Mouse (Mus musculus): ENCODE measurements at regions not wholly inside any gene's neighbourhood (a gene's known extent, or its start where the extent isn't known, plus 50 kb on each side); places are given as distances from the start of the nearest gene placed in this dataset.
A peak's percentile ranks its signal among the peaks of the same experiment; 100 is the strongest.
"Not testable (repeated sequence)": the region's sequence is repeated elsewhere in the genome, so short reads cannot be mapped to it uniquely, and the experiment has no call there.

DNA sequence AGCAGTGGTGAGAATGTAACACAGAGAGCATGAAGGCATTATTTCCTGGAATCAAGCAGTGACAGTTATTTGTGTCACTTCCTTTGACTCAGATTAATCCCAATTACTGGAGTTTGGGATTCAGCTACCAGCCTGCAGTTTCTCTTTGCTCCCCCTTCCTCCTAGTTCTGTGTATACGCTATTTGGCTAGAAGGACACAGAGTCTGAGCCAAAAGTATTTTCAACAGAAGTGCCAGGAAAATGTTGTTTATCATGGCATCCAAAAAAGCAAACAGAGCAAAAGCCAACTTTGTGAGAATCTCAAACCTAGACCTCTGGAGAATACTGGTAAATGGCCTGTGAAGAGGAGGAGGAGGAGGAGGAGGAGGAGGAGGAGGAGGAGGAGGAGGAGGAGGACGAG is 600.4 kb downstream of the Crisp4 start:
- ATAC-seq (replicated peaks in 1 of 2; ENCODE audit: insufficient read depth in 1 of 2, low FRiP score in 2 of 2, low TSS enrichment in 1 of 2, low read depth in 1 of 2, poor library complexity in 2 of 2, severe bottlenecking in 2 of 2) = no peak

DNA sequence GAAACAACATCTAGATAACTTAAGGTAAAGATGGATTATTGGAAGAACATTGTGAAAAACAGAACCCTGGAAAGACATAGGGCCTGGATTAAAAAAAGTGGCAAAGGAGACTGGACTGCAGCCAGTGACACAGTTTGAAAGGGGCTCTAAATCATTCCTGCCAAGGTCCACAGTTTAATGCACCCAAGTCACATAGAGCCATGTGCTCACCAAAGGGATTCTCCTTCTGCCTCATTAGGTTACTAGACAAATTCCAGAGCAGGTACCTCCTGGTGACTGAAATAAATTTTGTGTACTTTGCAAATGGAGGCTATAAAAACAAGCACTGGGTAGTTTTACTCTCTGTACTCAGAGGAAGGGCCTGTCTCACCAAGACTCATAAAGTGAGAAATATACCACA is 607.5 kb downstream of the Crisp4 start:
- no peak for ATAC-seq (replicated peaks in 1 of 2; ENCODE audit: insufficient read depth in 1 of 2, low FRiP score in 2 of 2, low TSS enrichment in 1 of 2, low read depth in 1 of 2, poor library complexity in 2 of 2, severe bottlenecking in 2 of 2)

DNA sequence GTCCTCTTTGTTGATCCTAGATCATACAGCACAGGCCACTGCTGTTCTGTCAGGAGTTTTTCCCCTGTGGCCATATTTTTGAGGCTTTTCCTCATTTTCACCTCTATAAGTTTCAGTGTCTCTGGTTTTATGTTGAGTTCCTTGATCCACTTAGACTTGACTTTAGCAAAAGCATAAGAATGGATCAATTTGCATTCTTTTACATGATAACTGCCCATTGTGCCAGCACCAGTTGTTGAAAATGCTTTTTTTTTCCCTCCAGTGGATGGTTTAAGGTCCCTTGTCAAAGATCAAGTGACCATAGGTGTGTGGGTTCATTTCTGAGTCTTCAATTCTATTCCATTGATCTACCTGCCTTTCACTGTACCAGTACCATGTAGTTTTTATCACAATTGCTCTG is 614.4 kb downstream of the Crisp4 start:
- ATAC-seq (replicated peaks in 1 of 2; ENCODE audit: insufficient read depth in 1 of 2, low FRiP score in 2 of 2, low TSS enrichment in 1 of 2, low read depth in 1 of 2, poor library complexity in 2 of 2, severe bottlenecking in 2 of 2) = not testable (repeated sequence)

DNA sequence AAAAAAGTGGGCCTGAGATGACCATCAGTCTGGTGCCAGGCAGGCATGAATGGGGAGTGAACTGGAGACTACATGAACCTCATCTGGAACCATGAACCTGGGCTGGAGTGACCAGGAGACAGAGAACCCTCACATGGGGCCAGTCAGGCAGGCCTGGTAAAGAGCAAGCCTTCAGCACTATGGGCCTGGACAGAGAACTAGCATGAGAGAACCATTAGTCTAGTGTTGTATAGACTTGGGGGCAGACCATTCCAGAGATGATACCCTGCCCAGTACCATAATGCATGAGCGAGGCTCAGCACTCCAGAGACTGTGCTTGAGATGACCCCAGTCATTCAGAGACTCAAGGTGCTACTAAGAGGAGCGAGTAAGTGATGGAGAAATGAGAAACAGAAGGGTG is 625.6 kb downstream of the Crisp4 start:
- no peak for ATAC-seq (replicated peaks in 1 of 2; ENCODE audit: insufficient read depth in 1 of 2, low FRiP score in 2 of 2, low TSS enrichment in 1 of 2, low read depth in 1 of 2, poor library complexity in 2 of 2, severe bottlenecking in 2 of 2)

DNA sequence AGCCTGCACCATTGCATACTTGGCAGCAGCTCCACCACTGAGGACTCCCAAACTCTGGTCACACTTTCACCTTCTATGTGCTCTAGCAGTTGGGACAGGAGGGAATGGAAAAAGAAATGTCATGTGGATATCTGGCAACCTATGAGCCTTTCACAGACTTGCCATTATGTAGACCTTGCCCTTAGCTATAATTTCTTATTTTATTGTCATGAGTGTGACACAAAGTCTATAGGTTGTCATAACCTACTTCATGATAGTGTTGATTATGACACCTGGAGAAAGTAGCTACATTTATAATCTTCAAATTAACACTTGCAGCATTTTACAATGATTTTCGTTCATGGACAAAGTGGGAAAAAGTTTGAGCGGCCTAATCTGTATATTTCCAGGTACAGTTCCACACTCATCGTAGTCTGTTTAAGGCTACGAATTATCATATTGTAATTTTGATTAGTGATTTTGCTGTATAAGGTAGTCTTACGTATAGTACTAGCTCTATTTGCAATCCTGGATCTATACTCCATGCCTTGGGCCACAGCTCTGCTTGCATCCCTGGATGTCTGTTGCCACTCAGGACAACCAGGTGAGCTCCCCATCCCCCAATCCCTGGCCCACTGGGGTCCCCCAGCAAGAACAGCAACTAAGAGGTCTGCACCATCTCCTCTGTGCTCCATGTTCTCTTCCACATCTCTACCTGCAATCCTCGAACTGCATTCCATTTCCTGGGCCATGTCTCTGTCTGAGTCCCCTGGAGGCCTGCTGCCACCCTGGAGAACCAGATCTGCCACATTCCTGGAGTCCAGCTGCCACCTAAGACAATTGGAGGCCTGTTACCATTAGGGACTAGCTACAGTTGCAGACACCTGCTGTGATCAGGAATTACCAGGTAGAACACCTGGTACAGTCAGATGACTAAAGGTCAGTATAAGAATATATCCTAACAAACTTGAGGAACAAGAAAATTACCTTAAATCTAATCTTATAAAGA is 639.3 kb downstream of the Crisp4 start:
- no peak for ATAC-seq (replicated peaks in 1 of 2; ENCODE audit: insufficient read depth in 1 of 2, low FRiP score in 2 of 2, low TSS enrichment in 1 of 2, low read depth in 1 of 2, poor library complexity in 2 of 2, severe bottlenecking in 2 of 2)

DNA sequence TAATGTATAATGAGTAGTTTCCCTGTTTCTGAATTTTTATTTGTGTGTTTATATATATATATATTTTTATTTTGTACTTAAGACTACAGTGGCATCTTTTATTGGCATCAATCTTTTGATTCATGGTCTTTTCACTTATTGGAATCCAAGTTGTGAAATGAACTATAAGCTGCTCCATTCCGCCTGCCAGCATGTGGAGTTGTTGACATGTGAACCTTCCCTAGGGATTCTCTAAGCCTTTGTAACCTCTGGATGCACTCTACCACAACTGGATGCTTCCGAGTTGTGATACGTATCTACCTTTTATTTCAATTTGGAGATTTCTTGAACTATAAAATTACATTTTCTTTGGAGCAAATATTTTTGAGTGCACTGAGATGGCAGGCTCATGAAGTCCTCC is 652.1 kb downstream of the Crisp4 start:
- no peak for ATAC-seq (replicated peaks in 1 of 2; ENCODE audit: insufficient read depth in 1 of 2, low FRiP score in 2 of 2, low TSS enrichment in 1 of 2, low read depth in 1 of 2, poor library complexity in 2 of 2, severe bottlenecking in 2 of 2)

DNA sequence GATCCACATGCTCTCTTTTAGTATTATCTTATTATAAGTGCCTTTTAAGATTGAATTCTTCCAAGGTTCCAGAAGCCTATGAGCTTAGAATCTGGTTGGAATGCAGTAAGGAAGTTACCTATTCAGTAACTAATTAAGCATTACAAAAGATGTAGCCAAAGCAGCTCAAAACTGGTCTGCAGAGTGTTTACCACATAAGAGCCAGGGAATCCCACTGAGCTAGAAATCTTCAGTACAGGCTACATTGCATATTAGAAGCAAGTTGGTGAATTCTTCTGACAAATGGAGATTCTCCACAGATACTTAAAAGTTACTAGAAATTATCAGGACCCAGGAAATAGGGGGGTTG is 655.9 kb downstream of the Crisp4 start:
- not testable (repeated sequence) for ATAC-seq (replicated peaks in 1 of 2; ENCODE audit: insufficient read depth in 1 of 2, low FRiP score in 2 of 2, low TSS enrichment in 1 of 2, low read depth in 1 of 2, poor library complexity in 2 of 2, severe bottlenecking in 2 of 2)

DNA sequence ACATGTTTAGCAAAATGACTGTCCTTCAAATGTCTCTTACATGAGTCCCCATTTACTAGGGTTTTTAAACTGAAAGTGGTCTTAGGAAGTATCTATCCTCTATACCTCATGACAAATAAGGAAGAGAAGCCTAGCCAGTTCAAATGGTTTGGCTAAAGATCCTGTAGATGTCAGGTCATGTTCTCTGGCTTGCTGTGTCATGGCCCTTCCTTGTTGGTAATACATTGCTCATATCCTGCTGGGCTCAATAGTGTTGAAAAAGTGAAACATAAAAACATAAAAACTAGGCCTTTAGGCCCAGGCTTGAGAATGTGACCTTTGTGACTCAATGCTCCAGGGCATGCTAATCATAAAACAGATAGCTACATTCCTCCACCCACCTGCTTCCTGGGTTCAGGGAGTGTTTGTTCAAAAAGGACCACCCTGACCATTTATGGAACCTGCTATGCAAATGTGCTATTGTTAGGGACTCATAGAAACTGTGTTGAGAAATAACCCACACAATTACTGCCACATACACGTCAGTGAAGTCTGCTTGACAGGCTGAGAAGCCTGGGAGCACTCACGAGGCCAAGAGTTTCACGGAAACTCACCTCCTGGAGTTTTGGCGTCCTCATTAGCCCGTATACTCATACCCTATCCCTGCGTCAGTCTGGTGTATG is 656.4 kb downstream of the Crisp4 start:
- ATAC-seq (replicated peaks in 1 of 2; ENCODE audit: insufficient read depth in 1 of 2, low FRiP score in 2 of 2, low TSS enrichment in 1 of 2, low read depth in 1 of 2, poor library complexity in 2 of 2, severe bottlenecking in 2 of 2) = not testable (repeated sequence)

DNA sequence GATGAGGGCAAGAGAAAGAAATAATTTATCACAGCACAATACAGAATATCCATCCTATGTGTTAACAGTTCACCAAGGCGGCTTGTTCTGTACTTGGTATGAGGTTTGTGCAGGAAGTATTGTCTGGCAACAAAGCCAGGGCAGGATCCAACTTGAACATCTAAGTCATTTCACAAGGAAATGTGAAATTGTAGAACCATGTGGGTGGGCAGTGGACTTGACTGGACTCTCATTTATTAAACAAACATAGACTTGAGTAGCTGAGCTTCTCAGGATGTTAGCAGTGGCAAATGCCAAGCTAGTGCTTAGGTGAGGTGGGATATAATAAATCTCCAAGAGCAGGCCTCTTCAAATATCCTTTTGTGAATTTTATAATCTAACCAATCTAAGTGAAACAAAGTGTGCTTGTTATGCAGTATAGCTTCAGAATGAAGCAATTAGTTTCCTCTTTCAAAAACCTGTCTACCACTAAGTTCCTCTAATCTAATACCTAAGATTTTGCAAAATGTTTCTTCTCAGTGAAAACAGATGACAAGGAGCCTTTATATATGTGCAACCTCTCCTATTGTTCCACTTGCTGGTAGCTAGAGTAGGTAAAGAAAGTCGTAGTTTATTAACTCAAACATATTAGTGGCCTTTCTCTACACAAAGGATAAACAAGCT is 694.4 kb downstream of the Crisp4 start:
- ATAC-seq (replicated peaks in 1 of 2; ENCODE audit: insufficient read depth in 1 of 2, low FRiP score in 2 of 2, low TSS enrichment in 1 of 2, low read depth in 1 of 2, poor library complexity in 2 of 2, severe bottlenecking in 2 of 2) = peak in 1 of 2 experiments; percentile 75; a peak in 1 of 4 replicates

DNA sequence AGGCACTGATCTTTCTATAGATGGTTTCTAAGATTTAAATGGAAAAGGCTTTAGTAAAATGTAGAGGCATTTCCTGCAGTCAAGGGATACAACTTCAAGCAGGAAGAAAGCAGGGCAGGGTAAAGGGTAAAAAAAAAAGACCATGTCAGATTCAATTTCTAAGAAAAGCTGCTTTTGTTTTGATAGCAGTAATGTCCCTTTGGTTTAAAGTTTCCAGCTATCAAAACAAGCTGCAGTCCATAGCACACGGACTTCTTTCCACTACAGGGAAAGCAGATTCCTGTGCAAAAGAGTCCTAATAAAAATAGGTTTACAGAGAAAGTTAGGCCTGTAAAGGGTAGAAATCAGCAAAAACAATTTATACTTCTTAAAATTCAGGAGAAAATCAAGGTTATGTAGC is 695.0 kb downstream of the Crisp4 start:
- no peak for ATAC-seq (replicated peaks in 1 of 2; ENCODE audit: insufficient read depth in 1 of 2, low FRiP score in 2 of 2, low TSS enrichment in 1 of 2, low read depth in 1 of 2, poor library complexity in 2 of 2, severe bottlenecking in 2 of 2)

DNA sequence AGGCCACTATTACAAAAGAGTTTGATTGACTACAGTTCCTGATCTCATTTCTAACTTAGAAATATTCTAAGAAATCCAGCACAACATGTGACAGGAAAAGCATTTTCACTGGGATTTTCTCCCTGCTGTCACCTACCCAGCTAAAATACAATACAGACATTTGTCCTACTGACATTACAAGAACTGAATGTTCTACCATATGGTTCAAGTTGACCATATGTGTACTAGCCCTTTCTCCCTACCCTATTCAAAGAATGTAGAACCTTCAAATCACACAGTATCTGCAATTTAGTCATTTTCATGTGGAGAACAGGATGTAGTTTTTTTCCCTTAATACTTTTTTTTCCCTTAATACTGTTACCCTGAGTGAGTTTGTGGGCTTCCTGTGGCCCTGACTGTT is 695.4 kb downstream of the Crisp4 start:
- ATAC-seq (replicated peaks in 1 of 2; ENCODE audit: insufficient read depth in 1 of 2, low FRiP score in 2 of 2, low TSS enrichment in 1 of 2, low read depth in 1 of 2, poor library complexity in 2 of 2, severe bottlenecking in 2 of 2) = no peak

DNA sequence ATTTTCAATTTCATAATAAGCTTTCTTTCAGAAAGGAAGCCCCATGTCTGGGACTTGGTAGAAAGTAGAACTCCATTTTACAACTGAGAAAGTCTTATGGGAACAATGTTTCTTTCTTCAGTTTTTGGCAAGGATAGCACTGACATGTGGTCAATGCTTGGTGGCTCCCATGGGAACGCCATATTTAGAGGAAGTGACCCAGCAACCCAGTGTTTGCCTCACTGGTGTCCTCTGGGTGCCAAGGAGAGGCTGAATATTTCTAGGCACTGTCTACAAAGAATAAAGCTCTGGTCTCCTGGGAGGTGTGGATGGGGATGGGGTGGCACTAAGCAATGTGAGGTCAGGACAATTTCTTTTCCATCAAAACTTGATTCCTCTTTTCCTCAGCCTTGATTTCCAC is 696.4 kb downstream of the Crisp4 start:
- no peak for ATAC-seq (replicated peaks in 1 of 2; ENCODE audit: insufficient read depth in 1 of 2, low FRiP score in 2 of 2, low TSS enrichment in 1 of 2, low read depth in 1 of 2, poor library complexity in 2 of 2, severe bottlenecking in 2 of 2)

DNA sequence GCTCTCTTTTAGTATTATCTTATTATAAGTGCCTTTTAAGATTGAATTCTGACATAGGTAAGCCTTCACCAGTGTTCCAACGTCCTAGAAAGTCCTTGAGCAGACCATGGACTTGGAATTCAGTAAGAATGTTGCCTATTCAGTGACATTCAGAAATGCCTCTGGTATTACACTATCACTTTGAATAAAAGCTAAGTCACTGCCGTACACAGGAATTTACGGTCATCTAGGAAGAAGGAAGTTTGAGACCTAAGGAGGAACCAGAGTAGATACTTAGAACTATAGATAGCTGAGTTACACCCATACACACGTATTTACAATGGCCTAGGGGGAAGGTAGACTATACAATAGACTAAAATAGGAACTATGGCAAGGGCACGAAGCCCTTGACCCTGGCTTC is 711.6 kb downstream of the Crisp4 start:
- not testable (repeated sequence) for ATAC-seq (replicated peaks in 1 of 2; ENCODE audit: insufficient read depth in 1 of 2, low FRiP score in 2 of 2, low TSS enrichment in 1 of 2, low read depth in 1 of 2, poor library complexity in 2 of 2, severe bottlenecking in 2 of 2)

DNA sequence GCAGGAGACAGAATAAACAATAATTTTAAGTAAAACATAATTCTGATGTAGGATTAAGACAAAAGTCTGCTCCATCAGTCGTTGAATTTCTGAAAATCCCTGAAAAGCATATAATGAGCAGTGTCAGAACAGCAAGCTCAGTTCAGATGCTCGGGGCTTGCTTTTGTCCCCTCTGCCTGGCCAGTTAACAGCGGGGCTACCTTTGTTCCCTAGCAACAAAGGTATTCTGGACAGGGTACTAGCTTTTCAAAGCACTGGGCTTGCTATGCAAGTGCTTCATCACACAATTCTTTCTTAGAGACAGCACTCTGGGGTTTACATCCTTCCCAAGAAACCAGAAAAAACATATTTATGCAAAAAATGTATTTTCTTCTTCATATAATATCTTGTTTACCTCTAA is 729.7 kb downstream of the Crisp4 start:
- ATAC-seq (replicated peaks in 1 of 2; ENCODE audit: insufficient read depth in 1 of 2, low FRiP score in 2 of 2, low TSS enrichment in 1 of 2, low read depth in 1 of 2, poor library complexity in 2 of 2, severe bottlenecking in 2 of 2) = no peak

DNA sequence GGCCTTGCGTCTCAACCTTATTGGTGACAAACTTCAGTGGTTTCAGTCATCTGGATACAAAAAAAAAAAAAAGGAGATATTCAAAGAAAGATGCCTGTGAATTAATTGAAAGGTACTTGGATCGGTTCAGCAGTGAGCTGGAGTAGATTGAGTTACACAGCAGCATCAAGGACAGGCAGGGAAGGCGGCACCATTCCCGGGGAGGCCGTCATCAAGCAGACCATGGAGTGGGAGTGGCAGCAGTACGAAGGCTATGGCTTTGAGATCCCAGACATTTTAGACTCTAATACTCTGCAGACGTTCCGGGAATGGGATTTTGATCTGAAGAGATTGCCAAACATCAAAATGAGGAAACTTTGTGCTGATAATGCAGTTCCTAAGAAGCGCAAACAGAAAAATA is 750.8 kb downstream of the Crisp4 start:
- no peak for ATAC-seq (replicated peaks in 1 of 2; ENCODE audit: insufficient read depth in 1 of 2, low FRiP score in 2 of 2, low TSS enrichment in 1 of 2, low read depth in 1 of 2, poor library complexity in 2 of 2, severe bottlenecking in 2 of 2)

DNA sequence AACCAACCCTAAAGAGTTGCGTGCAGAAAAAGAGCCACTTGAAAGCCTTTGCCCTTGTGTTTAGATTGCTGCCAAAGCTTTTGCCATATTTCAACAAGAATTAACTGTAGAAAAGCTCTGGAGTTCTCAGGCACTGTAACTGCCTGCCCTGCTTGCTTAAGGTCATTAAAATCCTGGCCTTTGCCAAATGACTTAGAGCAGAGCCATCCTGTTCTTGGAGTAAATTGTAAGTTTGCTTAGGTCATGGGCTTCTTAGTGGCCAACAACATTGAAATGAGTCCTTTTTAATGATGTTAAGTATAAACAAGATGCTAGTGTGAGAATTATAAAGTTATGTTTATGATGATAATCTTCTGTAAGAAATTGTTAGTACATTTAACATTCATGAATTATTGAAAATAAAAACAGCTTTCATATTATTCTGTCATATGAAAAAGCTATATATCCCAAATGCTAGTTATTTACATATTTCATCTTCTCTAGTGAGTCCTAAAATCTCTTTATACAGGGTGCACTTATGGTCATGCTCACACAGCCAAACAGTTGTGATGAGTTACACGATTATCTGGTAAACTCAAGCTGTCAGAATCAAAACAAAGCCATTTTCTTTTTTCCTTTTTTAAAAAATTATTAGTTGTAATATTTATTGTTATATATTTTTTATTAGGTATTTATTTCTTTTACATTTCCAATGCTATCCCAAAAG is 753.4 kb downstream of the Crisp4 start:
- no peak for ATAC-seq (replicated peaks in 1 of 2; ENCODE audit: insufficient read depth in 1 of 2, low FRiP score in 2 of 2, low TSS enrichment in 1 of 2, low read depth in 1 of 2, poor library complexity in 2 of 2, severe bottlenecking in 2 of 2)

DNA sequence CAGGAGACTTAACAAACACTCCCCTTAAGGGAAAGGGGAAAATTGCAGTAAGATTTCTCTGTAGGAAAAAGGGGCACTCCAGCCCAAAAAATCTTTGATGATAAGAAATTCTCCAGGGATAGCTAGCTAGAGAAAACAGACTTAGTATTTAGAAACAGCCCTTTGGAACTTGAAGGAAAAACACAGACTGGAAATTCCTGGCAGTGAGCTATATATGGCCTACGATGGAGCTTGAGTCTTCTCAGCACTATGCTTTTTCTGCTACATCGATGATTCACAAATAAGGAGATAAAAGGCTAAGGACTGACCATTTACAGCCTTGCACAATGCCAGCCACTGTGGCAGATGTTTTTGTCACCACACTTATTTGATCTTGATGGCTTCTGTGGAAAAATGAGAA is 768.1 kb downstream of the Crisp4 start:
- no peak for ATAC-seq (replicated peaks in 1 of 2; ENCODE audit: insufficient read depth in 1 of 2, low FRiP score in 2 of 2, low TSS enrichment in 1 of 2, low read depth in 1 of 2, poor library complexity in 2 of 2, severe bottlenecking in 2 of 2)

DNA sequence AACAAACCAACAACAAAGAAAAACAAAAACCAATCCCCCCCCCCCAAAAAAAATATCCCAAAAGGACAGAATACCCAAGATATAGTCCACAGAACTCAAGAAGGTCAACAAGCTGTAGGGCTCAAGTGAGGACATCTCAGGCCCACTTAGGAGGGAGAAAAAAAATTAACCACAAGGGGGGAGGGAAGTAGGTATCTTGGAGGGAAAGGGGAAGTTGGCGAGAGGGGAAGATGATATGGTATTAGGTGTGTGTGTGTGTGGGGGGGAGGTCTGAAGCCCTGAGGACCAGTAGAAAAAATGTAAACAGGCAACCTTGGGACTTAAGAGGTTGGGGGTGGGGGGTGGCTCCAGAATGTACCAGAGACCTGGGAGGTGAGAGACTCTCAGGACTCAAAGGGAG is 797.4 kb downstream of the Crisp4 start:
- peak in 1 of 2 experiments; percentile 65; a peak in 1 of 4 replicates for ATAC-seq (replicated peaks in 1 of 2; ENCODE audit: insufficient read depth in 1 of 2, low FRiP score in 2 of 2, low TSS enrichment in 1 of 2, low read depth in 1 of 2, poor library complexity in 2 of 2, severe bottlenecking in 2 of 2)
